ENCODE assay signal across 16 mouse cellular contexts in genomic region chrX:20561846-20562245, GRCm38 (mm10). TPM values are rescaled to one million over a fixed set of nuclear protein-coding genes. Genes with fewer than 3 reads are reported as not detected.
DNase-seq lines count a peak whose midpoint lies in the region; ATAC-seq and TF ChIP-seq lines count a peak whose summit lies in the region.
"Had no signal": no experiment of that assay in that cellular context is flagged by ENCODE, and none has a peak within 500 bp of the region (broad histone marks: within the 10 kb centered on the region; RNA-seq: fewer than 3 reads in every experiment).

No protein-coding gene starts in this region.

- no peak overlapping the region for H3K4me3 ChIP-seq in forebrain, embryonic 14.5 days (ENCODE audit: low read depth, low read length)
- H3K4me3 ChIP-seq in forebrain, embryonic 10.5 days = no peak overlapping the region
- no peak overlapping the region for H3K4me3 ChIP-seq in layer of hippocampus, adult 2 months
- H3K4me3 ChIP-seq: erythroblast, embryonic 14.5 days; hindbrain, embryonic 10.5 days; limb, embryonic 12.5 days; neural tube, embryonic 13.5 days had no signal

- H3K9ac ChIP-seq in forebrain, embryonic 14.5 days (ENCODE audit: low read length) = no peak overlapping the region
- H3K9ac ChIP-seq: limb, embryonic 12.5 days; neural tube, embryonic 13.5 days had no signal

- no peak overlapping the region for H3K27ac ChIP-seq in forebrain, embryonic 14.5 days (ENCODE audit: low read depth, low read length)
- H3K27ac ChIP-seq in forebrain, embryonic 10.5 days = no peak overlapping the region
- H3K27ac ChIP-seq in layer of hippocampus, adult 2 months = no peak overlapping the region
- H3K27ac ChIP-seq: hindbrain, embryonic 10.5 days; limb, embryonic 12.5 days; neural tube, embryonic 13.5 days had no signal

- H3K27me3 ChIP-seq in forebrain, embryonic 14.5 days (replicated peaks; ENCODE audit: control insufficient read depth, insufficient read depth, low read length) = no peaks in the 10 kb centered on the region
- no peaks in the 10 kb centered on the region for H3K27me3 ChIP-seq in forebrain, embryonic 10.5 days (ENCODE audit: poor library complexity, severe bottlenecking)
- H3K27me3 ChIP-seq: limb, embryonic 12.5 days; neural tube, embryonic 13.5 days had no signal

- peak; percentile 73 for TF ChIP-seq CTCF in layer of hippocampus, adult 2 months (conservative IDR thresholded peaks at IDR 0.05)

- no peak overlapping the region for H3K4me2 ChIP-seq in forebrain, embryonic 14.5 days (ENCODE audit: low read length)
- H3K4me2 ChIP-seq: limb, embryonic 12.5 days; midbrain, embryonic 11.5 days; neural tube, embryonic 13.5 days had no signal

- no peaks in the 10 kb centered on the region for H3K36me3 ChIP-seq in forebrain, embryonic 14.5 days (ENCODE audit: control insufficient read depth, insufficient read depth, low read length)
- no peaks in the 10 kb centered on the region for H3K36me3 ChIP-seq in forebrain, embryonic 10.5 days (replicated peaks)
- H3K36me3 ChIP-seq: hindbrain, embryonic 10.5 days; limb, embryonic 12.5 days; neural tube, embryonic 13.5 days had no signal

- 41% methylated on average over 1 of the region's 1 CpGs for WGBS in forebrain, embryonic 14.5 days
- 34% methylated on average over 1 of the region's 1 CpGs for WGBS in forebrain, embryonic 10.5 days

- no peaks in the 10 kb centered on the region for H3K9me3 ChIP-seq in forebrain, embryonic 14.5 days (replicated peaks; ENCODE audit: control insufficient read depth, low read length)
- no peaks in the 10 kb centered on the region for H3K9me3 ChIP-seq in forebrain, embryonic 10.5 days
- H3K9me3 ChIP-seq: hindbrain, embryonic 10.5 days; limb, embryonic 12.5 days; neural tube, embryonic 13.5 days had no signal

- H3K4me1 ChIP-seq in forebrain, embryonic 14.5 days (ENCODE audit: control insufficient read depth, insufficient read depth, low read length) = no peaks in the 10 kb centered on the region
- H3K4me1 ChIP-seq in forebrain, embryonic 10.5 days = no peaks in the 10 kb centered on the region
- H3K4me1 ChIP-seq: hindbrain, embryonic 10.5 days; limb, embryonic 12.5 days; neural tube, embryonic 13.5 days had no signal

- DNase-seq in forebrain, embryonic 14.5 days (ENCODE audit: low spot score) = peak; percentile 43
- DNase-seq in forebrain, embryonic 10.5 days (ENCODE audit: extremely low spot score, low spot score) = no peak
- no peak for DNase-seq in layer of hippocampus, adult 2 months (ENCODE audit: low spot score in 2 of 2)
- no peak for DNase-seq in layer of hippocampus, adult 18-20 months (ENCODE audit: low spot score in 2 of 2)
- DNase-seq in A20 (ENCODE audit: low read depth, low spot score) = peak; percentile 8
- peak; percentile 14 for DNase-seq in embryo, embryonic 11 days
- no peak for DNase-seq in spleen, adult 12 weeks (ENCODE audit: low spot score)
- DNase-seq in layer of hippocampus, adult 9-11 months = no peak
- DNase-seq: adrenal gland, postnatal 10 days; cerebellum, postnatal 25 days; thymus, postnatal 14 days had no signal

- no peak for ATAC-seq in forebrain, embryonic 14.5 days

RNA-seq across cellular contexts. Expression of gene Rgn, which starts 12.3 kb away (rescaled TPM):
- polyA plus RNA-seq in forebrain, embryonic 14.5 days (2014; fragmentation: Nextera tagmentation; extraction: Ambion mirVana) = 0.34 and 0.40 TPM in 2 replicates
- 0.16 and 0.17 TPM in 2 replicates for polyA plus RNA-seq in forebrain, embryonic 10.5 days (2016; fragmentation: Nextera tagmentation; extraction: Ambion mirVana)
- under 1 TPM; 0.22 to 0.54 TPM for total RNA-seq in layer of hippocampus, adult 2 months (2021)
- total RNA-seq in layer of hippocampus, adult 18-20 months (2021) = under 1 TPM; 0.28 to 0.32 TPM
- polyA plus RNA-seq: erythroblast, embryonic 14.5 days had no signal

RNA-seq across cellular contexts. Expression of gene Rbm10, which starts 55.5 kb away (rescaled TPM):
- polyA plus RNA-seq in forebrain, embryonic 14.5 days (2014; fragmentation: Nextera tagmentation; extraction: Ambion mirVana) = 56.6 and 58.8 TPM in 2 replicates
- 110 and 111 TPM in 2 replicates for polyA plus RNA-seq in forebrain, embryonic 10.5 days (2016; fragmentation: Nextera tagmentation; extraction: Ambion mirVana)
- 10 to 100 TPM; 51.2 to 52.5 TPM for total RNA-seq in layer of hippocampus, adult 2 months (2021)
- 10 to 100 TPM; 48.6 to 53.0 TPM for total RNA-seq in layer of hippocampus, adult 18-20 months (2021)

RNA-seq across cellular contexts. Expression of gene Ndufb11, which starts 55.6 kb away (rescaled TPM):
- 219 and 257 TPM in 2 replicates for polyA plus RNA-seq in forebrain, embryonic 14.5 days (2014; fragmentation: Nextera tagmentation; extraction: Ambion mirVana)
- 173 and 180 TPM in 2 replicates for polyA plus RNA-seq in forebrain, embryonic 10.5 days (2016; fragmentation: Nextera tagmentation; extraction: Ambion mirVana)
- 100 to 1,000 TPM; 151 to 152 TPM for total RNA-seq in layer of hippocampus, adult 2 months (2021)
- 100 to 1,000 TPM; 154 to 174 TPM for total RNA-seq in layer of hippocampus, adult 18-20 months (2021)

Comparison
In these comparisons a context has a peak if more than half of its experiments do, and no peak if none do; other contexts are left out.
1. DNase-seq: peak in forebrain, embryonic 14.5 days (single experiment), A20 (single experiment) and embryo, embryonic 11 days (single experiment); none in forebrain, embryonic 10.5 days (single experiment), layer of hippocampus, adult 2 months (0 of 2), layer of hippocampus, adult 18-20 months (0 of 2), spleen, adult 12 weeks (single experiment) and layer of hippocampus, adult 9-11 months (single experiment).